ENCODE assay signal across 8 mouse cellular contexts in genomic region chr14:56304149-56304548, GRCm38 (mm10). TPM values are rescaled to one million over a fixed set of nuclear protein-coding genes. Genes with fewer than 3 reads are reported as not detected.
DNase-seq lines count a peak whose midpoint lies in the region; ATAC-seq and TF ChIP-seq lines count a peak whose summit lies in the region.

No protein-coding gene starts in this region.

- no peak for TF ChIP-seq EP300 in liver, postnatal 0 days (IDR thresholded peaks at IDR 0.05; ENCODE audit: low read depth)

- WGBS in heart, embryonic 13.5 days: under 1% methylated on average over 4 of the region's 4 CpGs
- under 1% methylated on average over 4 of the region's 4 CpGs for WGBS in heart, embryonic 10.5 days
- WGBS in heart, embryonic 15.5 days: 2% methylated on average over 4 of the region's 4 CpGs
- under 1% methylated on average over 4 of the region's 4 CpGs for WGBS in liver, postnatal 0 days (ENCODE audit: insufficient replicate concordance)

- H3K4me3 ChIP-seq in heart, embryonic 13.5 days: no peak overlapping the region
- no peak overlapping the region for H3K4me3 ChIP-seq in heart, embryonic 10.5 days
- H3K4me3 ChIP-seq in heart, embryonic 15.5 days: no peak overlapping the region
- H3K4me3 ChIP-seq in liver, postnatal 0 days (ENCODE audit: low read depth, low read length): no peak overlapping the region

- peak; percentile 65 for TF ChIP-seq CTCF in liver, postnatal 0 days (IDR thresholded peaks at IDR 0.05; ENCODE audit: low read depth)

- no peaks in the 10 kb centered on the region for H3K4me1 ChIP-seq in heart, embryonic 13.5 days
- H3K4me1 ChIP-seq in heart, embryonic 10.5 days: no peaks in the 10 kb centered on the region
- H3K4me1 ChIP-seq in heart, embryonic 15.5 days (replicated peaks): no peaks in the 10 kb centered on the region
- H3K4me1 ChIP-seq in liver, postnatal 0 days (ENCODE audit: insufficient read depth): no peaks in the 10 kb centered on the region

- no peak overlapping the region for H3K9ac ChIP-seq in heart, embryonic 13.5 days
- H3K9ac ChIP-seq in heart, embryonic 15.5 days: no peak overlapping the region
- H3K9ac ChIP-seq in liver, postnatal 0 days (replicated peaks): no peak overlapping the region

- ATAC-seq in heart, embryonic 13.5 days (ENCODE audit: extremely low read depth, insufficient number of reproducible peaks, low FRiP score, low TSS enrichment): no peak
- ATAC-seq in heart, embryonic 15.5 days (replicated peaks; ENCODE audit: insufficient number of reproducible peaks, insufficient read depth, low FRiP score, low read depth): no peak
- ATAC-seq in liver, postnatal 0 days: no peak

- H3K36me3 ChIP-seq in heart, embryonic 13.5 days: no peaks in the 10 kb centered on the region
- H3K36me3 ChIP-seq in heart, embryonic 10.5 days: no peaks in the 10 kb centered on the region
- no peaks in the 10 kb centered on the region for H3K36me3 ChIP-seq in heart, embryonic 15.5 days
- H3K36me3 ChIP-seq in liver, postnatal 0 days (replicated peaks; ENCODE audit: insufficient read depth, low read length): no peaks in the 10 kb centered on the region

- no peaks in the 10 kb centered on the region for H3K27me3 ChIP-seq in heart, embryonic 13.5 days (replicated peaks)
- H3K27me3 ChIP-seq in heart, embryonic 10.5 days (ENCODE audit: insufficient read depth, poor library complexity, severe bottlenecking): no peaks in the 10 kb centered on the region
- no peaks in the 10 kb centered on the region for H3K27me3 ChIP-seq in heart, embryonic 15.5 days
- H3K27me3 ChIP-seq in liver, postnatal 0 days (ENCODE audit: insufficient read depth, low read length): no peaks in the 10 kb centered on the region

- DNase-seq in heart, embryonic 10.5 days (ENCODE audit: low spot score): no peak
- peak; percentile 17 for DNase-seq in B cell, adult 2 months
- peak; percentile 54 for DNase-seq in Muller cell, postnatal 12 days (ENCODE audit: inconsistent ontology term)
- no peak for DNase-seq in liver, postnatal 0 days
- peak; percentile 27 for DNase-seq in skeletal muscle tissue, adult 2 months (ENCODE audit: low read depth, low spot score)
- no peak for DNase-seq in gastrocnemius, adult 8-10 months (ENCODE audit: low spot score in 2 of 2)

- peak overlapping the region; percentile 25; the same call in 1 of the 2 replicates for H3K4me2 ChIP-seq in heart, embryonic 13.5 days
- H3K4me2 ChIP-seq in heart, embryonic 15.5 days: peak overlapping the region; percentile 21
- H3K4me2 ChIP-seq in liver, postnatal 0 days (ENCODE audit: low read depth, low read length): no peak overlapping the region

- H3K27ac ChIP-seq in heart, embryonic 13.5 days (replicated peaks): no peak overlapping the region
- H3K27ac ChIP-seq in heart, embryonic 10.5 days: no peak overlapping the region
- H3K27ac ChIP-seq in heart, embryonic 15.5 days: no peak overlapping the region
- no peak overlapping the region for H3K27ac ChIP-seq in liver, postnatal 0 days (ENCODE audit: low read depth)

- H3K9me3 ChIP-seq in heart, embryonic 13.5 days: no peaks in the 10 kb centered on the region
- no peaks in the 10 kb centered on the region for H3K9me3 ChIP-seq in heart, embryonic 10.5 days
- no peaks in the 10 kb centered on the region for H3K9me3 ChIP-seq in heart, embryonic 15.5 days (replicated peaks)
- no peaks in the 10 kb centered on the region for H3K9me3 ChIP-seq in liver, postnatal 0 days (ENCODE audit: low read length)

RNA-seq across cellular contexts. Expression of gene Gzmb, which starts 42.1 kb away (rescaled TPM):
- 0.23 TPM in 1 of 2 replicates, not detected in the other for polyA plus RNA-seq in heart, embryonic 13.5 days (2015; fragmentation: Nextera tagmentation; extraction: Ambion mirVana)
- polyA plus RNA-seq in heart, embryonic 10.5 days (2016; fragmentation: Nextera tagmentation; extraction: Ambion mirVana): 0.09 TPM in 1 of 2 replicates, not detected in the other
- polyA plus RNA-seq in heart, embryonic 15.5 days (2015; fragmentation: Nextera tagmentation; extraction: Ambion mirVana): 0.16 and 1.6 TPM in 2 replicates
- 7.2 and 7.9 TPM in 2 replicates for polyA plus RNA-seq in liver, postnatal 0 days (2015; fragmentation: Nextera tagmentation; extraction: Ambion mirVana)
- total RNA-seq in gastrocnemius, adult 8-10 months (2022): not detected

Comparison
In these comparisons a context has a peak if more than half of its experiments do, and no peak if none do; other contexts are left out.
1. DNase-seq: peak in B cell, adult 2 months (2 of 2), Muller cell, postnatal 12 days (single experiment) and skeletal muscle tissue, adult 2 months (single experiment); none in heart, embryonic 10.5 days (single experiment), liver, postnatal 0 days (single experiment) and gastrocnemius, adult 8-10 months (0 of 2).